In genomic region chr6:73756207-73756815, GRCm38 (mm10) we compare ENCODE assay signal across 30 mouse cellular contexts.
DNase-seq lines count a peak whose midpoint lies in the region; ATAC-seq and TF ChIP-seq lines count a peak whose summit lies in the region.
"Had no signal": no experiment of that assay in that cellular context is flagged by ENCODE, and none has a peak within 500 bp of the region (broad histone marks: within the 10 kb centered on the region; RNA-seq: fewer than 3 reads in every experiment).

No protein-coding gene starts in this region.

- DNase-seq in kidney, postnatal 0 days (ENCODE audit: low spot score) = peak; percentile 12
- DNase-seq in kidney, postnatal 36 days = no peak
- peak; percentile 57 for DNase-seq in lung, embryonic 14.5 days
- no peak for DNase-seq in lung, adult 18-20 months
- DNase-seq in lung, postnatal 0 days (ENCODE audit: low spot score) = peak; percentile 15
- no peak for DNase-seq in lung, postnatal 25 days (ENCODE audit: low spot score)
- DNase-seq: adrenal gland, postnatal 10 days; adrenal gland, postnatal 36 days; B cell, adult 2 months; cerebellum, adult 11 months; cerebellum, adult 8-10 months; cerebellum, postnatal 10 days; cerebellum, postnatal 36 days; embryo, embryonic 11 days; gastrocnemius, postnatal 25 days; heart, adult 18-20 months; heart, postnatal 36 days had no signal

- H3K4me2 ChIP-seq in kidney, postnatal 0 days (ENCODE audit: low read length) = no peak overlapping the region
- H3K4me2 ChIP-seq in lung, embryonic 14.5 days = no peak overlapping the region
- H3K4me2 ChIP-seq in lung, postnatal 0 days (replicated peaks; ENCODE audit: low read depth, low read length) = no peak overlapping the region
- H3K4me2 ChIP-seq: embryonic facial prominence, embryonic 13.5 days; forebrain, embryonic 12.5 days; forebrain, embryonic 15.5 days; heart, embryonic 12.5 days; heart, embryonic 15.5 days; hindbrain, embryonic 13.5 days had no signal

- ATAC-seq in kidney, postnatal 0 days (replicated peaks; ENCODE audit: low FRiP score, low read depth) = no peak
- peak; percentile 75; the same call in 1 of the 2 replicates for ATAC-seq in lung, embryonic 14.5 days (ENCODE audit: insufficient read depth)
- ATAC-seq in lung, postnatal 0 days = no peak
- ATAC-seq: forebrain, embryonic 15.5 days; hindbrain, embryonic 16.5 days; Patski had no signal

- no peaks in the 10 kb centered on the region for H3K4me1 ChIP-seq in kidney, postnatal 0 days (replicated peaks; ENCODE audit: insufficient read depth, low read length)
- no peaks in the 10 kb centered on the region for H3K4me1 ChIP-seq in lung, embryonic 14.5 days (ENCODE audit: insufficient read depth)
- H3K4me1 ChIP-seq in lung, postnatal 0 days (ENCODE audit: insufficient read depth, low read depth, low read length) = no peaks in the 10 kb centered on the region
- H3K4me1 ChIP-seq: embryonic facial prominence, embryonic 10.5 days; embryonic facial prominence, embryonic 13.5 days; forebrain, embryonic 12.5 days; forebrain, embryonic 15.5 days; heart, embryonic 15.5 days; hindbrain, embryonic 10.5 days; hindbrain, embryonic 13.5 days had no signal

- WGBS in kidney, postnatal 0 days = 37% methylated on average over 3 of the region's 3 CpGs
- 20% methylated on average over 3 of the region's 3 CpGs for WGBS in lung, embryonic 14.5 days
- 27% methylated on average over 3 of the region's 3 CpGs for WGBS in lung, postnatal 0 days

- H3K36me3 ChIP-seq in kidney, postnatal 0 days (ENCODE audit: insufficient read depth, low read length) = no peaks in the 10 kb centered on the region
- H3K36me3 ChIP-seq in lung, embryonic 14.5 days (ENCODE audit: insufficient read depth) = no peaks in the 10 kb centered on the region
- H3K36me3 ChIP-seq in lung, postnatal 0 days (ENCODE audit: insufficient read depth, low read length) = no peaks in the 10 kb centered on the region
- H3K36me3 ChIP-seq: embryonic facial prominence, embryonic 10.5 days; embryonic facial prominence, embryonic 13.5 days; forebrain, embryonic 12.5 days; forebrain, embryonic 15.5 days; G1E; heart, embryonic 12.5 days; heart, embryonic 15.5 days; hindbrain, embryonic 10.5 days; hindbrain, embryonic 13.5 days had no signal

- H3K27ac ChIP-seq in kidney, postnatal 0 days = no peak overlapping the region
- no peak overlapping the region for H3K27ac ChIP-seq in lung, embryonic 14.5 days (ENCODE audit: low read depth)
- H3K27ac ChIP-seq in lung, postnatal 0 days (ENCODE audit: low read length) = no peak overlapping the region
- H3K27ac ChIP-seq: embryonic facial prominence, embryonic 10.5 days; embryonic facial prominence, embryonic 13.5 days; forebrain, embryonic 12.5 days; forebrain, embryonic 15.5 days; heart, embryonic 15.5 days; hindbrain, embryonic 10.5 days; hindbrain, embryonic 13.5 days had no signal

- H3K27me3 ChIP-seq in kidney, postnatal 0 days (ENCODE audit: insufficient read depth, low read length) = no peaks in the 10 kb centered on the region
- H3K27me3 ChIP-seq in lung, embryonic 14.5 days (ENCODE audit: insufficient read depth, low read length) = no peaks in the 10 kb centered on the region
- no peaks in the 10 kb centered on the region for H3K27me3 ChIP-seq in lung, postnatal 0 days (replicated peaks; ENCODE audit: insufficient read depth, low read length)
- H3K27me3 ChIP-seq: CH12.LX; embryonic facial prominence, embryonic 13.5 days; forebrain, embryonic 12.5 days; forebrain, embryonic 15.5 days; heart, embryonic 12.5 days; heart, embryonic 15.5 days; hindbrain, embryonic 13.5 days; Patski had no signal

- no peak overlapping the region for H3K9ac ChIP-seq in kidney, postnatal 0 days (ENCODE audit: low read depth, low read length)
- no peak overlapping the region for H3K9ac ChIP-seq in lung, embryonic 14.5 days
- H3K9ac ChIP-seq in lung, postnatal 0 days (replicated peaks; ENCODE audit: low read depth) = no peak overlapping the region
- H3K9ac ChIP-seq: embryonic facial prominence, embryonic 13.5 days; forebrain, embryonic 12.5 days; forebrain, embryonic 15.5 days; heart, embryonic 12.5 days; heart, embryonic 15.5 days; hindbrain, embryonic 13.5 days had no signal

- no peak for TF ChIP-seq CTCF in kidney, postnatal 0 days (IDR thresholded peaks at IDR 0.05; ENCODE audit: low read depth)
- no peak for TF ChIP-seq CTCF in lung, embryonic 14.5 days (IDR thresholded peaks at IDR 0.05; ENCODE audit: low read depth)
- TF ChIP-seq CTCF in lung, postnatal 0 days (IDR thresholded peaks at IDR 0.05) = no peak

- no peak for TF ChIP-seq EP300 in lung, postnatal 0 days (IDR thresholded peaks at IDR 0.05)

- H3K4me3 ChIP-seq in kidney, postnatal 0 days (replicated peaks; ENCODE audit: low read depth, low read length) = no peak overlapping the region
- H3K4me3 ChIP-seq in lung, embryonic 14.5 days (ENCODE audit: low read depth, low read length) = no peak overlapping the region
- no peak overlapping the region for H3K4me3 ChIP-seq in lung, postnatal 0 days (ENCODE audit: low read depth, low read length)
- H3K4me3 ChIP-seq: embryonic facial prominence, embryonic 10.5 days; embryonic facial prominence, embryonic 13.5 days; erythroblast, embryonic 14.5 days; forebrain, embryonic 12.5 days; forebrain, embryonic 15.5 days; heart, embryonic 12.5 days; heart, embryonic 15.5 days; hindbrain, embryonic 10.5 days; hindbrain, embryonic 13.5 days had no signal

- H3K9me3 ChIP-seq in kidney, postnatal 0 days (replicated peaks; ENCODE audit: low read length) = no peaks in the 10 kb centered on the region
- H3K9me3 ChIP-seq in lung, embryonic 14.5 days (ENCODE audit: low read depth, low read length) = no peaks in the 10 kb centered on the region
- no peaks in the 10 kb centered on the region for H3K9me3 ChIP-seq in lung, postnatal 0 days (ENCODE audit: low read length)
- H3K9me3 ChIP-seq: embryonic facial prominence, embryonic 10.5 days; embryonic facial prominence, embryonic 13.5 days; forebrain, embryonic 12.5 days; forebrain, embryonic 15.5 days; heart, embryonic 12.5 days; heart, embryonic 15.5 days; hindbrain, embryonic 10.5 days; hindbrain, embryonic 13.5 days had no signal

Comparison
In these comparisons a context has a peak if more than half of its experiments do, and no peak if none do; other contexts are left out.
1. DNase-seq: peak in kidney, postnatal 0 days (single experiment), lung, embryonic 14.5 days (single experiment) and lung, postnatal 0 days (single experiment); none in kidney, postnatal 36 days (0 of 2), lung, adult 18-20 months (0 of 2) and lung, postnatal 25 days (single experiment).